Mouse (Mus musculus): Measurements from ENCODE around the gene Ybx2. TPM values are rescaled to one million over a fixed set of nuclear protein-coding genes. Genes with fewer than 3 reads are reported as not detected.

The Ybx2 gene
- polyA plus RNA-seq (2015; fragmentation: Nextera tagmentation; extraction: Ambion mirVana): 0.42 and 0.43 TPM in 2 replicates

DNA sequence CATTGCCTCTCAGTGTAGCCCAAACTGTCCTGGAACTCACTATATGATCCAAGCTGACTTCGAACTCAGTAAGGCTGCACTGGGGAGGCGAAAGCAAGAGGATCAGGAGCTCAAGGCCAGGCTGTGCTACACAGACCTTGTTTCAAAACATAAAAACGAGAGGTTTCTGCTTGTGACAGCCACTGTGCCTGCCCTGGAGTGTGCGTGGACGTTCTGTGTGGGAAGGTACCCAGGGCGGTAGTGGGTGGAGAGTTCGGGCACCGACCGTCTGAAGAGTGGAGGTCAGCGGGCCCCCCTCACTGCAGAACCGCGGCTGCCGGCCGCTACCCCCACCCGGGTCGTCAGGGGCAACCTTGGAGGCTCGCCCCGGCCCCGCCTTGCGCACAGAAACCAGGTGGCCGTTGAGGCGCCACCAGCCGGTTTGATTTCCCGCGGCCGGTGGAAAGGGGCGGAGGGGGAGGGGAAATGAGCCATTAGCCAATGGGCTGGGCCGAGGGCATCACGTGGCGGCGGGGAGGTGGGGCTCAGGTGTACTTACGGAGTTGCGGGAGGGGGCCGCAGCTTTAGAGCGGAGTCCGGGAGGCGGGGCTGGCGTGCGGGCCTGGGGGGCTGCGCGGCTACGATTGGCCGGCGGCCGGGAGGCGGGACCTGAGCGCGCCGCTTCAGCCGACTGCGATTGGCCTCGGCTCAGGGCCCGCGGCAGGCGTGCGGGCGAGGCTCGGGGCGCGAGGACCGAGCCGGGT lies at the start of gene Ybx2:
Ybx2 (plus strand) TSS at position 660 of the 743 bp plus-strand sequence.
- peak within 1 kb of the TSS; percentile 43 for H3K4me3 ChIP-seq (ENCODE audit: low read depth, low read length)

DNA sequence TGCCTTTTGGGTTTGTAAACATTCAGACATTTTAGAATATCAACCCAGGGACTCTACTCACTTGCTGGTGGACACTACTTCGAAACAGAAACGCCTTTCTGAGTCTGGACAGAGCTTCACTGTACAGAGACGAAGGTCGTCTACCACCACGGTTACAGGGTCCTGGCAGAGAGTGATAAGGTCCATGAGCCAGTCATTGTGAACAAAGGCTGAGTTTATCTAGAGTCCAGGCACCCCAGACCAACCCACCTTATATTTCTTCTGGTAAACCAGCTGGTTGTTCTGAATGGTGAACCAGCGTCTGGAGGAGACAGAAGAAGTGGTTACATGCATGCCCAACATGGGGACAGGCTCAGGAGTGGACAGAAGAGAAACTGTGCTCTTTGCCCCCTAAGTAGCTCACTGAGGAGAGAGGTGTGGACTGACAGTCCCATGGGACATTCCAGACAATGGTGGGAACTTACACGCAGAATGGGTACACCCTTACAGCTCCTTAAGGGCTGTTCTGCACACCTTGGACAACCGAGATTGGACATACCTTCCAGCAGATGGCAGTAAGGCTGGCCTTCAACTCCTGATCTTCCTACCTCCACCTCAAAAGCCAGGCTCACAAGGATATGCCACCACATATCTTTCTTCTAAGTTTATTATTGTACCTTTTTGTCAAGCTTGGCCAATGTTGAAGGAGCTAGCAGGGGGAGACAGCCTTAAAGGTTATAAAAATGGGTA lies 48.5 kb upstream of the Ybx2 start:
- H3K4me1 ChIP-seq (replicated peaks; ENCODE audit: control insufficient read depth, insufficient read depth, low read length): no peaks in the 10 kb centered on the region
- ATAC-seq: 0 out of 2 replicates have a peak, but pooled peaks have one; percentile 29
- WGBS: 61% methylated on average over 8 of the region's 8 CpGs

More for the DNA sequence above, at the start of gene Ybx2:
- Histone ChIP-seq H3K4me2 (replicated peaks; ENCODE audit: low read depth) (peak within 1 kb of the TSS; percentile 89), H3K4me1 (replicated peaks; ENCODE audit: control insufficient read depth, insufficient read depth, low read length) (peaks cover 13% of the 10 kb centered on the region), H3K9me3 (ENCODE audit: control insufficient read depth) (no peaks in the 10 kb centered on the region), H3K27me3 (replicated peaks; ENCODE audit: control insufficient read depth, insufficient read depth, low read length) (peaks cover 5% of the 10 kb centered on the region), H3K27ac (ENCODE audit: low read depth, low read length) (no peak within 1 kb of the TSS), H3K9ac (ENCODE audit: low read depth, low read length) (0 out of 2 replicates have a peak within 1 kb of the TSS, but pooled peaks have one; percentile 22), H3K36me3 (ENCODE audit: control insufficient read depth, insufficient read depth) (no peaks in the 10 kb centered on the region)
- peak; percentile 74 for ATAC-seq
- peak; percentile 31 for TF ChIP-seq CTCF (IDR thresholded peaks at IDR 0.05; ENCODE audit: low read depth)
- 3% methylated on average over 48 of the region's 62 CpGs for WGBS

DNA sequence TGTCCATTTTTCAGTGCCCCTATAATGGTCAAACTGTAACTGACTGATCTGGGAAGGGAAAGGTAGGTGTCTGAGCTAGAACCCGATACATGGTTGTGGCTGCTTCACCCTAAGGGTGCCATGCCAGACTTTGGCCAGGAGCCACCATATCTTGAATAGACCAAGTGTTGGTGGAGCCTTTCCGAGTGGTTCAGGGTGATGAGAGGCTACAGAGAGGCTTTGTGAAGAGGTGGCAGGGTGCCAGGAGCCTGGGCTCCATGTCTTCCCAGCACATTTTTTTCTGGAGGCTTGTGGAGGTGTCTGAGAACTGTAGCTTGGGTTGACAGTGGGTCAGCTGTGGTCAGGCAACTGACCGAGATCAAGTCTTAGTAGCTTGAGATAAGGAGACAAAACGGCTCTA lies 44.1 kb upstream of the Ybx2 start:
- no peak overlapping the region for H3K9ac ChIP-seq (ENCODE audit: low read depth, low read length)
- no peaks in the 10 kb centered on the region for H3K36me3 ChIP-seq (ENCODE audit: control insufficient read depth, insufficient read depth)
- H3K4me2 ChIP-seq (replicated peaks; ENCODE audit: low read depth): no peak overlapping the region
- no peaks in the 10 kb centered on the region for H3K4me1 ChIP-seq (replicated peaks; ENCODE audit: control insufficient read depth, insufficient read depth, low read length)
- no peak for TF ChIP-seq CTCF (IDR thresholded peaks at IDR 0.05; ENCODE audit: low read depth)
- no peak overlapping the region for H3K4me3 ChIP-seq (ENCODE audit: low read depth, low read length)
- H3K27me3 ChIP-seq (replicated peaks; ENCODE audit: control insufficient read depth, insufficient read depth, low read length): no peaks in the 10 kb centered on the region
- WGBS: 73% methylated on average over 4 of the region's 4 CpGs
- no peak for ATAC-seq
- no peak overlapping the region for H3K27ac ChIP-seq (ENCODE audit: low read depth, low read length)
- no peaks in the 10 kb centered on the region for H3K9me3 ChIP-seq (ENCODE audit: control insufficient read depth)

More for the DNA sequence above, 48.5 kb upstream of the Ybx2 start:
- Histone ChIP-seq H3K27me3 (replicated peaks; ENCODE audit: control insufficient read depth, insufficient read depth, low read length) (no peaks in the 10 kb centered on the region), H3K36me3 (ENCODE audit: control insufficient read depth, insufficient read depth) (no peaks in the 10 kb centered on the region), H3K4me2 (replicated peaks; ENCODE audit: low read depth) (no peak overlapping the region), H3K9me3 (ENCODE audit: control insufficient read depth) (no peaks in the 10 kb centered on the region), H3K4me3 (ENCODE audit: low read depth, low read length) (no peak overlapping the region), H3K9ac (ENCODE audit: low read depth, low read length) (no peak overlapping the region), H3K27ac (ENCODE audit: low read depth, low read length) (no peak overlapping the region)
- peak; percentile 84 for TF ChIP-seq CTCF (IDR thresholded peaks at IDR 0.05; ENCODE audit: low read depth)

DNA sequence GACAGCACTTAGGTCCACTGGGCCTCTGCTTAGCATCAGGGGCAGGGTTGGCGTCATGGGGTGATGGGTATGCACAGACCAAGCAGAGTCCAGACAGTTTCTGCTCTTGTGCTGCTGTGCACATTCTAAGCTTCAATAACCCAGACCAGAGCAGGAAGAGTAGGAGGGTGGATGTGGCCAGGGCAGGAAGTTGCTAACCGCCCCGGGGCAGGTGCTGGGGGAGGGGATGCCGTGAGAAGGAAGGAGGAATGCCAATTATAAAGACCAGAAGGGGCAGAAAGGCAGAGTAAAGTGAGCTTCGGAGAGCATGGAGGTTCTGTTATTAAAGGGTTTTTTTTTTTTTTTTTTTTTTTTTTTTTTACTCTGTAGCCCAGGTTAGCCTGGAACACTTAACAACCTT lies 40.9 kb upstream of the Ybx2 start:
- H3K27ac ChIP-seq (ENCODE audit: low read depth, low read length): no peak overlapping the region
- H3K9me3 ChIP-seq (ENCODE audit: control insufficient read depth): no peaks in the 10 kb centered on the region
- no peak overlapping the region for H3K9ac ChIP-seq (ENCODE audit: low read depth, low read length)
- no peaks in the 10 kb centered on the region for H3K27me3 ChIP-seq (replicated peaks; ENCODE audit: control insufficient read depth, insufficient read depth, low read length)
- no peaks in the 10 kb centered on the region for H3K4me1 ChIP-seq (replicated peaks; ENCODE audit: control insufficient read depth, insufficient read depth, low read length)
- H3K4me3 ChIP-seq (ENCODE audit: low read depth, low read length): no peak overlapping the region
- H3K36me3 ChIP-seq (ENCODE audit: control insufficient read depth, insufficient read depth): no peaks in the 10 kb centered on the region
- no peak for ATAC-seq
- H3K4me2 ChIP-seq (replicated peaks; ENCODE audit: low read depth): no peak overlapping the region
- 72% methylated on average over 5 of the region's 5 CpGs for WGBS
- no peak for TF ChIP-seq CTCF (IDR thresholded peaks at IDR 0.05; ENCODE audit: low read depth)

DNA sequence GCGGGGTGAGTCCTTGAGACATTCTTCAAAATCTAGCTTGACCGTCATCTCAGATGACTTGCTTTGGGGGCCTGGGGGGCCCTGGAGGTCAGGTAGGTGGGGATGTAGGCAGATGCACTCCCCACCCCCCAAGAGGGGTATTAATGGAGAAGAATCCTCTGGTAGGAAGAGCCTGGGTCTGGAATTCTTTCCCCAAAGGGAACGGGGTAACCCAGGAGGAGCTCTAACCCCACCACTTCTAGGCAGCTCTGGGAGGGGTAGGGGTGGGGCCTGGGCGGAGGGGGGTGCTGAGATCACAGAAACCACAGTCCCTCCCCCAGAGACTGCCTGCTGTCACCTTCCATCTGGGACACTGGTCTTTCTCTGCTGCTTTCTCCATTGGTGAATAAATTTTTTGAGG lies 40.3 kb upstream of the Ybx2 start, which contains the start of gene Acap1:
Acap1 (minus strand) TSS at position 249 of the 400 bp plus-strand sequence.
- no peaks in the 10 kb centered on the region for H3K9me3 ChIP-seq (ENCODE audit: control insufficient read depth)
- H3K4me2 ChIP-seq (replicated peaks; ENCODE audit: low read depth): no peak within 1 kb of the TSS
- no peaks in the 10 kb centered on the region for H3K36me3 ChIP-seq (ENCODE audit: control insufficient read depth, insufficient read depth)
- H3K27me3 ChIP-seq (replicated peaks; ENCODE audit: control insufficient read depth, insufficient read depth, low read length): no peaks in the 10 kb centered on the region
- no peaks in the 10 kb centered on the region for H3K4me1 ChIP-seq (replicated peaks; ENCODE audit: control insufficient read depth, insufficient read depth, low read length)
- no peak within 1 kb of the TSS for H3K9ac ChIP-seq (ENCODE audit: low read depth, low read length)
- no peak for ATAC-seq
- no peak for TF ChIP-seq CTCF (IDR thresholded peaks at IDR 0.05; ENCODE audit: low read depth)
- H3K4me3 ChIP-seq (ENCODE audit: low read depth, low read length): no peak within 1 kb of the TSS
- WGBS: 70% methylated on average over 4 of the region's 4 CpGs
- H3K27ac ChIP-seq (ENCODE audit: low read depth, low read length): no peak within 1 kb of the TSS

DNA sequence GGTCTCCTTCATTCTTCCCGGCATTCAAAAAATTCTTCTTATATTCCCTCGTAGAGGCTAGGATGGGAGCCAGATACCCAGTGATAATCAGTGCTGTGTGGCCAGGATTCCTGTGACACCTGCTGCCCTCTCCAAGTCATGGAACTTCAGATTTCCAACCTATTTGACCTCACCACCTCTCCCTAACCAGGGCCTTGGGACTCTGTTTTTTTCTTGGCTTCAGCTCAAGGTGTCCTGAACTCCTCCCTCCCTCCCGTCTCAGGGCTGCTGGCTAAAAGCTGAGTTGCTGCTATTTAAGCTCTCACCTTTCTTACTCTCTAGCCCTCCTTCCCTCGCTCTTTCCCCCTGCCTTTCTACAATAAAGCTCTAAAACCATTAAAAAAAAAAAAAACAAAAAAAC lies 35.7 kb upstream of the Ybx2 start:
- no peaks in the 10 kb centered on the region for H3K9me3 ChIP-seq (ENCODE audit: control insufficient read depth)
- H3K27ac ChIP-seq (ENCODE audit: low read depth, low read length): no peak overlapping the region
- peak overlapping the region; percentile 75 for H3K4me3 ChIP-seq (ENCODE audit: low read depth, low read length)
- no peak overlapping the region for H3K9ac ChIP-seq (ENCODE audit: low read depth, low read length)
- no peak for TF ChIP-seq CTCF (IDR thresholded peaks at IDR 0.05; ENCODE audit: low read depth)
- no peaks in the 10 kb centered on the region for H3K4me1 ChIP-seq (replicated peaks; ENCODE audit: control insufficient read depth, insufficient read depth, low read length)
- H3K4me2 ChIP-seq (replicated peaks; ENCODE audit: low read depth): peak overlapping the region; percentile 98
- WGBS: 27% methylated on average over 4 of the region's 4 CpGs
- no peak for ATAC-seq
- H3K27me3 ChIP-seq (replicated peaks; ENCODE audit: control insufficient read depth, insufficient read depth, low read length): no peaks in the 10 kb centered on the region
- H3K36me3 ChIP-seq (ENCODE audit: control insufficient read depth, insufficient read depth): peaks cover 13% of the 10 kb centered on the region
